Mouse (Mus musculus): ENCODE results near the gene Mien1. TPM values are rescaled to one million over a fixed set of nuclear protein-coding genes. Genes with fewer than 3 reads are reported as not detected.

Gene Mien1
- total and polyA plus RNA-seq, 3 experiments: 71.6 to 93.2 TPM; not detected in 1

DNA sequence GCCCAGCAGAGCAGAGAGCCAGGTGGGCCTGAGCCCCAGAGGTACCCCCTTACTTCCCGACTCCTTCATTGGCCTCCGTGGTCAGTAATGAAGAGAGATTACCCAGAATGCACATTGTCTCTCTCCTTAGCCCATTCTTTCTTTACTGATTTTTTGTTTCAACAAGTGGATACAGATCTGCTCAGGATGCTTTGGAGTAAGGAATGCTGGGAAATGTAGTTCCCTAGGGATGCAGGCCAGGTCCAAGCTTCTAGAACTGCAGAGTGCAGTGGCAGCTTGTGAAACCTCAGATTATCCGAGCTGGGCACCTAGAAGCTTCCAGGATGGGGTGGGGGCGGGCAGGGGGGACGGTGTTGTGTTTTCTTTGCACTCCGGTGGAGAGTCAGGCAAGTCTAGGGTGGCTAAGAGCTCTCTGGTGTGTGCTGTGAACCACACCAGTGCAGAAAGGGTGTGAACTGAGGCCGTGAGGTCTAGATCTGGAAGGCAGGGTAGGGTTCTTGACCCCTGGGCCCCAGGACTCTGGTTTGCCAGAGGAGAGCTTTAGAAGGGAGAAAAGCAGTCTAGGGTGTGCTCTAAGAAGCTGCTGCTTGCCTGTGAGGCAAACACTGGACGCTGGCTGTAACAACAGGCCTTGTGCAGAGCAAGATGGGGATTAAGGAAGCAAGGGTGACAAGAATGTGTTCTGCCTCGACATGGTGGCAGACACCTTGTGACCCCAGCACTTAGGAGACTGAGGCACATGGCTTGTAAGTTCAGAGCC, 6.9 kb downstream of the Mien1 start:
- no peak overlapping the region for H3K9ac ChIP-seq (ENCODE audit: control insufficient read depth, low read depth, low read length, poor library complexity, severe bottlenecking)
- H3K4me3 ChIP-seq (ENCODE audit: control insufficient read depth in 1 of 2, insufficient read depth in 1 of 2, low read depth in 2 of 2, low read length in 2 of 2): no peak overlapping the region
- H3K27ac ChIP-seq (ENCODE audit: control insufficient read depth, low read depth, low read length): no peak overlapping the region
- H3K9me3 ChIP-seq (replicated peaks; ENCODE audit: insufficient read depth, low read length): no peaks in the 10 kb centered on the region
- no peaks in the 10 kb centered on the region for H3K36me3 ChIP-seq (ENCODE audit: control insufficient read depth in 1 of 2, insufficient read depth in 2 of 2, low read length in 2 of 2)
- TF ChIP-seq BHLHE40 (IDR thresholded peaks at IDR 0.05; ENCODE audit: borderline replicate concordance, low read depth, low read length) (no peak), HCFC1 (IDR thresholded peaks at IDR 0.05; ENCODE audit: low read depth, low read length) (peak; percentile 65)
- peaks cover under 1 to 8% of the 10 kb centered on the region in 2 experiments; a peak in 3 of 4 replicates for H3K27me3 ChIP-seq (ENCODE audit: control insufficient read depth in 1 of 2, insufficient read depth in 2 of 2, low read length in 2 of 2)
- DNase-seq (ENCODE audit: low read depth, low spot score): no peak
- no peaks in the 10 kb centered on the region for H3K79me2 ChIP-seq (ENCODE audit: control insufficient read depth, insufficient read depth, low read length, poor library complexity)
- H3K4me1 ChIP-seq (ENCODE audit: control insufficient read depth in 1 of 2, insufficient read depth in 2 of 2, low read length in 2 of 2): no peaks in the 10 kb centered on the region

DNA sequence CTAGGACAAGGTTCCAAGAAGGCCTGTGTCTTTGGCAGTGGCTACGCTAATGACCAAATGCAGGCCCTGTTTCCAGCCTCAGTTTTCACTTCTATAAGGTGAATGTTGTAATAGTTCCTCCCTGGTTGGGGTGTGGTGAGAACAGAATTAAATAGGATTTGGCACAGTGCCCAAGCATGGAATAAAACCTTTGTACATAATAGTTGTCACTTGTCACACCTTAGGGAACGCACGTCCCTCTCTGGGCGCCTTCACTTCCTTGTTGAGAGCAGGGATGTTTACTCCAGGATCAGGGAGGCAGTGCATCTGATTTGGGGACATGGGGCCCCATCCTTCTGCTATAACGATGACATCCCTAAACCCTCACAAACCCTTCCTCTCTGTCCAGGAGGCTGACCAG, 10.4 kb downstream of the Mien1 start:
- H3K79me2 ChIP-seq (ENCODE audit: control insufficient read depth, insufficient read depth, low read length, poor library complexity): no peaks in the 10 kb centered on the region
- TF ChIP-seq CHD1 (IDR thresholded peaks at IDR 0.05; ENCODE audit: low read depth, low read length): no peak
- no peak for TF ChIP-seq MAX (IDR thresholded peaks at IDR 0.05; ENCODE audit: low read length)
- TF ChIP-seq SMC3 (IDR thresholded peaks at IDR 0.05; ENCODE audit: low read depth, low read length): no peak
- TF ChIP-seq ZC3H11A (IDR thresholded peaks at IDR 0.05; ENCODE audit: low read depth, low read length): no peak
- TF ChIP-seq POLR2A (IDR thresholded peaks at IDR 0.05; ENCODE audit: control insufficient read depth in 1 of 2, insufficient read depth in 1 of 2, low read depth in 1 of 2, low read length in 2 of 2, poor library complexity in 1 of 2): no peak
- H3K4me3 ChIP-seq (ENCODE audit: control insufficient read depth in 1 of 2, insufficient read depth in 1 of 2, low read depth in 2 of 2, low read length in 2 of 2): no peak overlapping the region
- H3K27me3 ChIP-seq (ENCODE audit: control insufficient read depth in 1 of 2, insufficient read depth in 2 of 2, low read length in 2 of 2): peaks cover 13 to 16% of the 10 kb centered on the region in 2 experiments
- no peaks in the 10 kb centered on the region for H3K9me3 ChIP-seq (replicated peaks; ENCODE audit: insufficient read depth, low read length)
- no peak overlapping the region for H3K9ac ChIP-seq (ENCODE audit: control insufficient read depth, low read depth, low read length, poor library complexity, severe bottlenecking)
- no peaks in the 10 kb centered on the region for H3K4me1 ChIP-seq (ENCODE audit: control insufficient read depth in 1 of 2, insufficient read depth in 2 of 2, low read length in 2 of 2)
- no peak for DNase-seq (ENCODE audit: low read depth, low spot score)
- no peak overlapping the region for H3K27ac ChIP-seq (ENCODE audit: control insufficient read depth, low read depth, low read length)
- H3K36me3 ChIP-seq (ENCODE audit: control insufficient read depth in 1 of 2, insufficient read depth in 2 of 2, low read length in 2 of 2): no peaks in the 10 kb centered on the region

DNA sequence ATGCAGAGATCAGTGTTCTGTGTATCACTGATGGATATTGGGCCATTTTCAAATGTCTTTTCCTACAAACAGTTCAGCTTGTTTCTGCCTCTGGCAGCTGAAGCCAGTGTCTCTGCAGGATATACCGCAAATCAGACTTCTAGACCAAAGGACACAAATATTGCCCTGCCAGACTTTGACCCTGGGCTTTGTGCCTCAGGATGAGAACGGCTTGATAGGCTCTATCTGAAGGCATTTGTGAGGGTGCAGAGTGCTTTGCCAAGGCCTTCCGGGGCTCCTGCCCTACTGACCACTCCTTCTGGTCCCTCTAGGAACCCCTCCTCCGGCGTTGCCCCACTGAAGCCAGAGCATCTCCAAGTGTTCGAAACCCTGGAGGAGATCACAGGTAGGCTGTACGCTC, 12.2 kb downstream of the Mien1 start:
- Histone ChIP-seq H3K9me3 (replicated peaks; ENCODE audit: insufficient read depth, low read length) (no peaks in the 10 kb centered on the region), H3K79me2 (ENCODE audit: control insufficient read depth, insufficient read depth, low read length, poor library complexity) (no peaks in the 10 kb centered on the region), H3K27me3 (ENCODE audit: control insufficient read depth in 1 of 2, insufficient read depth in 2 of 2, low read length in 2 of 2) (peaks cover 14 to 15% of the 10 kb centered on the region in 2 experiments), H3K4me3 (ENCODE audit: control insufficient read depth in 1 of 2, insufficient read depth in 1 of 2, low read depth in 2 of 2, low read length in 2 of 2) (no peak overlapping the region), H3K9ac (ENCODE audit: control insufficient read depth, low read depth, low read length, poor library complexity, severe bottlenecking) (no peak overlapping the region), H3K4me1 (ENCODE audit: control insufficient read depth in 1 of 2, insufficient read depth in 2 of 2, low read length in 2 of 2) (no peaks in the 10 kb centered on the region), H3K36me3 (ENCODE audit: control insufficient read depth in 1 of 2, insufficient read depth in 2 of 2, low read length in 2 of 2) (no peaks in the 10 kb centered on the region), H3K27ac (ENCODE audit: control insufficient read depth, low read depth, low read length) (no peak overlapping the region)
- TF ChIP-seq POLR2AphosphoS5 (IDR thresholded peaks at IDR 0.05; ENCODE audit: borderline replicate concordance, low read depth, low read length) (no peak), MEF2A (IDR thresholded peaks at IDR 0.05; ENCODE audit: extremely low read depth, insufficient replicate concordance, low read depth, low read length, poor library complexity, severe bottlenecking) (no peak), ETS1 (IDR thresholded peaks at IDR 0.05; ENCODE audit: low read depth, low read length) (no peak)
- no peak for DNase-seq (ENCODE audit: low read depth, low spot score)
